Mouse (Mus musculus): ENCODE data around the gene Ankrd39. TPM values are rescaled to one million over a fixed set of nuclear protein-coding genes. Genes with fewer than 3 reads are reported as not detected.
A peak's percentile ranks its signal among the peaks of the same experiment; 100 is the strongest.

Ankrd39 gene
- polyA plus RNA-seq, 1 experiment from 2014 or later = 13.1 TPM

- Histone ChIP-seq H3K4me3 (ENCODE audit: low read depth, low read length) (no peak overlapping the region), H3K4me1 (replicated peaks; ENCODE audit: control insufficient read depth, insufficient read depth, low read length) (peaks cover 9% of the 10 kb centered on the region), H3K36me3 (ENCODE audit: control insufficient read depth, insufficient read depth, low read length) (no peaks in the 10 kb centered on the region), H3K9me3 (ENCODE audit: control insufficient read depth, low read length) (no peaks in the 10 kb centered on the region), H3K27me3 (ENCODE audit: control insufficient read depth, insufficient read depth, low read length) (no peaks in the 10 kb centered on the region), H3K9ac (ENCODE audit: low read depth, low read length) (no peak overlapping the region), H3K4me2 (replicated peaks; ENCODE audit: low read depth, low read length) (no peak overlapping the region), H3K27ac (ENCODE audit: low read depth, low read length) (no peak overlapping the region)
- WGBS = 88% methylated on average over 6 of the region's 6 CpGs
- no peak for DNase-seq (ENCODE audit: low spot score)
- ATAC-seq (ENCODE audit: low FRiP score) = no peak
Measured at GRCm38 (mm10) chr1:36587860-36588259, 40.6 kb upstream of the Ankrd39 start.

GRCm38 (mm10) chr1:36586288-36586687 lies 39.0 kb upstream of the Ankrd39 start:
- no peak for DNase-seq (ENCODE audit: low spot score)
- Histone ChIP-seq H3K36me3 (ENCODE audit: control insufficient read depth, insufficient read depth, low read length) (no peaks in the 10 kb centered on the region), H3K4me3 (ENCODE audit: low read depth, low read length) (no peak overlapping the region), H3K4me2 (replicated peaks; ENCODE audit: low read depth, low read length) (no peak overlapping the region), H3K27me3 (ENCODE audit: control insufficient read depth, insufficient read depth, low read length) (no peaks in the 10 kb centered on the region), H3K9ac (ENCODE audit: low read depth, low read length) (no peak overlapping the region), H3K27ac (ENCODE audit: low read depth, low read length) (no peak overlapping the region), H3K9me3 (ENCODE audit: control insufficient read depth, low read length) (no peaks in the 10 kb centered on the region), H3K4me1 (replicated peaks; ENCODE audit: control insufficient read depth, insufficient read depth, low read length) (peaks cover 9% of the 10 kb centered on the region)
- ATAC-seq (ENCODE audit: low FRiP score) = no peak
- 44% methylated on average over 4 of the region's 4 CpGs for WGBS

- WGBS = 87% methylated on average over 8 of the region's 8 CpGs
- ATAC-seq (ENCODE audit: low FRiP score) (no peak), DNase-seq (ENCODE audit: low spot score) (no peak)
- Histone ChIP-seq H3K36me3 (ENCODE audit: control insufficient read depth, insufficient read depth, low read length) (no peaks in the 10 kb centered on the region), H3K4me2 (replicated peaks; ENCODE audit: low read depth, low read length) (no peak overlapping the region), H3K9ac (ENCODE audit: low read depth, low read length) (no peak overlapping the region), H3K4me1 (replicated peaks; ENCODE audit: control insufficient read depth, insufficient read depth, low read length) (peaks cover 12% of the 10 kb centered on the region), H3K27ac (ENCODE audit: low read depth, low read length) (no peak overlapping the region), H3K4me3 (ENCODE audit: low read depth, low read length) (no peak overlapping the region), H3K27me3 (ENCODE audit: control insufficient read depth, insufficient read depth, low read length) (no peaks in the 10 kb centered on the region), H3K9me3 (ENCODE audit: control insufficient read depth, low read length) (no peaks in the 10 kb centered on the region)
Measured at GRCm38 (mm10) chr1:36583408-36584116, 36.3 kb upstream of the Ankrd39 start.

- no peak overlapping the region for H3K4me2 ChIP-seq (replicated peaks; ENCODE audit: low read depth, low read length)
- ATAC-seq (ENCODE audit: low FRiP score) (no peak), DNase-seq (ENCODE audit: low spot score) (no peak)
- no peak overlapping the region for H3K27ac ChIP-seq (ENCODE audit: low read depth, low read length)
- H3K4me3 ChIP-seq (ENCODE audit: low read depth, low read length) = no peak overlapping the region
- H3K9ac ChIP-seq (ENCODE audit: low read depth, low read length) = no peak overlapping the region
- H3K27me3 ChIP-seq (ENCODE audit: control insufficient read depth, insufficient read depth, low read length) = no peaks in the 10 kb centered on the region
- no peaks in the 10 kb centered on the region for H3K9me3 ChIP-seq (ENCODE audit: control insufficient read depth, low read length)
- WGBS = 73% methylated on average over 8 of the region's 8 CpGs
- peaks cover 8% of the 10 kb centered on the region for H3K4me1 ChIP-seq (replicated peaks; ENCODE audit: control insufficient read depth, insufficient read depth, low read length)
- H3K36me3 ChIP-seq (ENCODE audit: control insufficient read depth, insufficient read depth, low read length) = no peaks in the 10 kb centered on the region
Measured at GRCm38 (mm10) chr1:36582211-36582610, 35.0 kb upstream of the Ankrd39 start.

- H3K4me3 ChIP-seq (ENCODE audit: low read depth, low read length) = no peak overlapping the region
- no peak overlapping the region for H3K9ac ChIP-seq (ENCODE audit: low read depth, low read length)
- H3K4me1 ChIP-seq (replicated peaks; ENCODE audit: control insufficient read depth, insufficient read depth, low read length) = peaks cover 8% of the 10 kb centered on the region
- ATAC-seq (ENCODE audit: low FRiP score) = no peak
- 66% methylated on average over 5 of the region's 5 CpGs for WGBS
- H3K27me3 ChIP-seq (ENCODE audit: control insufficient read depth, insufficient read depth, low read length) = no peaks in the 10 kb centered on the region
- H3K9me3 ChIP-seq (ENCODE audit: control insufficient read depth, low read length) = no peaks in the 10 kb centered on the region
- no peak overlapping the region for H3K4me2 ChIP-seq (replicated peaks; ENCODE audit: low read depth, low read length)
- no peaks in the 10 kb centered on the region for H3K36me3 ChIP-seq (ENCODE audit: control insufficient read depth, insufficient read depth, low read length)
- peak overlapping the region; percentile 78; the same call in 1 of the 2 replicates for H3K27ac ChIP-seq (ENCODE audit: low read depth, low read length)
- DNase-seq (ENCODE audit: low spot score) = no peak
Measured at GRCm38 (mm10) chr1:36581260-36581659, 34.0 kb upstream of the Ankrd39 start.

GRCm38 (mm10) chr1:36580384-36581207 lies 33.4 kb upstream of the Ankrd39 start:
- no peak overlapping the region for H3K4me3 ChIP-seq (ENCODE audit: low read depth, low read length)
- H3K36me3 ChIP-seq (ENCODE audit: control insufficient read depth, insufficient read depth, low read length) = no peaks in the 10 kb centered on the region
- 2% methylated on average over 17 of the region's 17 CpGs for WGBS
- no peaks in the 10 kb centered on the region for H3K9me3 ChIP-seq (ENCODE audit: control insufficient read depth, low read length)
- no peaks in the 10 kb centered on the region for H3K27me3 ChIP-seq (ENCODE audit: control insufficient read depth, insufficient read depth, low read length)
- H3K27ac ChIP-seq (ENCODE audit: low read depth, low read length) = peak overlapping the region; percentile 78
- H3K4me1 ChIP-seq (replicated peaks; ENCODE audit: control insufficient read depth, insufficient read depth, low read length) = peaks cover 8% of the 10 kb centered on the region
- H3K4me2 ChIP-seq (replicated peaks; ENCODE audit: low read depth, low read length) = peak overlapping the region; percentile 32
- peak; percentile 85 for ATAC-seq (ENCODE audit: low FRiP score)
- peak; percentile 70 for DNase-seq (ENCODE audit: low spot score)
- H3K9ac ChIP-seq (ENCODE audit: low read depth, low read length) = peak overlapping the region; percentile 50

GRCm38 (mm10) chr1:36579974-36580383 lies 32.7 kb upstream of the Ankrd39 start:
- Histone ChIP-seq H3K4me1 (replicated peaks; ENCODE audit: control insufficient read depth, insufficient read depth, low read length) (peaks cover 8% of the 10 kb centered on the region), H3K4me3 (ENCODE audit: low read depth, low read length) (no peak overlapping the region), H3K9ac (ENCODE audit: low read depth, low read length) (peak overlapping the region; percentile 50)

GRCm38 (mm10) chr1:36576991-36577675 lies 29.9 kb upstream of the Ankrd39 start:
- H3K36me3 ChIP-seq (ENCODE audit: control insufficient read depth, insufficient read depth, low read length) = no peaks in the 10 kb centered on the region
- H3K4me3 ChIP-seq (ENCODE audit: low read depth, low read length) = no peak overlapping the region
- DNase-seq (ENCODE audit: low spot score) = no peak
- no peak for ATAC-seq (ENCODE audit: low FRiP score)
- no peak overlapping the region for H3K4me2 ChIP-seq (replicated peaks; ENCODE audit: low read depth, low read length)
- no peaks in the 10 kb centered on the region for H3K9me3 ChIP-seq (ENCODE audit: control insufficient read depth, low read length)
- H3K9ac ChIP-seq (ENCODE audit: low read depth, low read length) = no peak overlapping the region
- H3K27me3 ChIP-seq (ENCODE audit: control insufficient read depth, insufficient read depth, low read length) = no peaks in the 10 kb centered on the region
- no peak overlapping the region for H3K27ac ChIP-seq (ENCODE audit: low read depth, low read length)
- H3K4me1 ChIP-seq (replicated peaks; ENCODE audit: control insufficient read depth, insufficient read depth, low read length) = peaks cover 8% of the 10 kb centered on the region
- WGBS = 75% methylated on average over 6 of the region's 6 CpGs

More at GRCm38 (mm10) chr1:36579974-36580383, 32.7 kb upstream of the Ankrd39 start:
- DNase-seq (ENCODE audit: low spot score) (peak; percentile 35), ATAC-seq (ENCODE audit: low FRiP score) (peak; percentile 61)
- peak overlapping the region; percentile 78 for H3K27ac ChIP-seq (ENCODE audit: low read depth, low read length)
- H3K4me2 ChIP-seq (replicated peaks; ENCODE audit: low read depth, low read length) = peak overlapping the region; percentile 32
- H3K27me3 ChIP-seq (ENCODE audit: control insufficient read depth, insufficient read depth, low read length) = no peaks in the 10 kb centered on the region
- 27% methylated on average over 6 of the region's 6 CpGs for WGBS
- no peaks in the 10 kb centered on the region for H3K36me3 ChIP-seq (ENCODE audit: control insufficient read depth, insufficient read depth, low read length)
- H3K9me3 ChIP-seq (ENCODE audit: control insufficient read depth, low read length) = no peaks in the 10 kb centered on the region

Data from hindbrain, embryonic 11.5 days (tissue).